Mouse (Mus musculus) intestine, embryonic 16.5 days (tissue): ENCODE measurements around the gene Mdc1. TPM values are rescaled to one million over a fixed set of nuclear protein-coding genes. Genes with fewer than 3 reads are reported as not detected.

Experiments used
- ATAC-seq: fragments of 200-750 bp; cut with Nextera tagmentation; 2 replicates; pipeline ENCODE4 v1.8.0; 2017; ENCODE audit warnings: moderate TSS enrichment, moderate library complexity
- H3K27ac ChIP-seq: fragments of 300-500 bp; sonication (generic); 2 replicates; pipeline ENCODE4 v1.5.1; 2014; ENCODE audit warnings: mild to moderate bottlenecking, low read length
- H3K27me3 ChIP-seq: fragments of 300-500 bp; sonication (generic); replicated peaks from 2 replicates; pipeline ENCODE4 v1.6.1; 2014; ENCODE audit warnings: low read length, control low read depth, mixed read lengths; ENCODE audit not compliant: control insufficient read depth, insufficient read depth
- H3K36me3 ChIP-seq: fragments of 300-500 bp; sonication (generic); 2 replicates; pipeline ENCODE4 v1.6.1; 2014; ENCODE audit warnings: low read length, control low read depth; ENCODE audit not compliant: control insufficient read depth, insufficient read depth
- H3K4me1 ChIP-seq: fragments of 300-500 bp; sonication (generic); 2 replicates; pipeline ENCODE4 v1.6.1; 2014; ENCODE audit warnings: low read length, control low read depth, mixed read lengths; ENCODE audit not compliant: control insufficient read depth, insufficient read depth
- H3K4me2 ChIP-seq: fragments of 300-500 bp; sonication (generic); 2 replicates; pipeline ENCODE4 v1.6.1; 2014; ENCODE audit warnings: low read depth, low read length, control low read depth
- H3K4me3 ChIP-seq: fragments of 300-500 bp; sonication (generic); 2 replicates; pipeline ENCODE4 v1.5.1; 2014; ENCODE audit warnings: mild to moderate bottlenecking, low read length
- H3K9ac ChIP-seq: fragments of 300-500 bp; sonication (generic); 2 replicates; pipeline ENCODE4 v1.6.1; 2014; ENCODE audit warnings: low read depth, low read length
- H3K9me3 ChIP-seq: fragments of 300-500 bp; sonication (generic); 2 replicates; pipeline ENCODE4 v1.6.1; 2016; ENCODE audit warnings: low read length, control low read depth; ENCODE audit not compliant: control insufficient read depth
- WGBS: fragments of 180-500 bp; shearing (Covaris S2); extraction: QIAGEN DNeasy Blood & Tissue Kit; methylation state at CpG from one replicate; pipeline ENCODE4 v1.1.7; 2014; 5-methylcytosine and 5-hydroxymethylcytosine counted together
- polyA plus RNA-seq: library from polyadenylated mRNA; unstranded; fragments of >200 nt; fragmentation: Nextera tagmentation; extraction: Ambion mirVana; gene quantifications from 2 replicates; pipeline ENCODE4 v1.2.1, GENCODE M21; 2015

Gene Mdc1
- polyA plus RNA-seq, 1 experiment from 2014 or later: 11.8 TPM

DNA sequence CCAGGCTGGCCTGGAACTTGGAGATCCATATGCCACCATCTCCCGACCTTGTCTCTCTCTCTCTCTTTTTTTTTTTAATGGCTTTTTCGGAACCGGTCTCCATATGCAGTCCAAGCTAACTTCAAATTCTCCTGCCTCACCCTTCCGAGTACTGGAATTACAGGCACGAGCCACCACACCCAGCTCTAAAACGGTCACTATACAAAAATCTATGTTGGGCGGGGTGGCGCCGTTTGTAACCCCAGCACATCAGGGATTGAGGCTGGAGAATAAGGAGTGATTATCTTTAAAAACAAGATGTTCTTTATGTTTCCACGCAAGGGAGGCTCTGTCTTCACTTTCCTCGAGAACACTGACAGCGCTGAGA is 19.5 kb downstream of the Mdc1 start:
- H3K36me3 ChIP-seq: 0 out of 2 replicates have a peak, but pooled peaks cover 3% of the 10 kb centered on the region
- H3K9ac ChIP-seq: peak overlapping the region; percentile 80
- no peaks in the 10 kb centered on the region for H3K27me3 ChIP-seq
- H3K4me3 ChIP-seq: peak overlapping the region; percentile 86
- peak; percentile 26; the same call in 1 of the 2 replicates for ATAC-seq
- H3K27ac ChIP-seq: no peak overlapping the region
- 4% methylated on average over 12 of the region's 12 CpGs for WGBS
- H3K4me2 ChIP-seq: peak overlapping the region; percentile 66
- no peaks in the 10 kb centered on the region for H3K9me3 ChIP-seq
- peaks cover 12% of the 10 kb centered on the region; the same call in 1 of the 2 replicates for H3K4me1 ChIP-seq

DNA sequence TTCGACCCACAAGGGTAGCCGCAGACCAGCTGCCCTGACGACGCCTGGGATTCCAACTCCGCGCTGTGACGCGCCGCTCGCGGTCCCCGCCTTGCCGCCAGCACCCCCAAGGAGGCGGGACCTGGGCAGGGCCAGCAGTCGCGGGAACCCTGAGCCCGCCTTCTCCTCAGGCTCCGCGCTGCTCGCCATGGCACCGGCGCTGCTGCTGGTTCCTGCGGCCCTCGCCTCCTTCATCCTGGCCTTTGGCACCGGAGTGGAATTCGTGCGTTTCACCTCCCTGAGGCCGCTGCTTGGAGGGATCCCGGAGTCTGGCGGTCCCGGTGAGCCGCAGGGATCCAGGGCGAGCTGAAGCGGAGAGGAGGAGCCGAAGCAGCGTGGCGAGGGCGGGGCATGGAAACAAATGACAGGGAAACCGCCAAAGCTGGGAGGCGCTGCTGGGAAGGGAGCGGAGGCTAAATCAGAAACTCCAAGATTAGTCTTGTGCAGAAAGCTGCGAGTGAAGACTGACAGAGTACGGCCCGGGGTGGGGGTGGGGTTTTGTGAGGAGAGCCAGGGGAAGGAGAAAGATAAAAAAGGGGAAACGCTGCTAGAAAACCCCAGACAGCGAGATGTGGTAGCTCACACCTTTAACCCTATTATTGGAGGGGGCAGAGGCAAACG is 20.0 kb downstream of the Mdc1 start, which contains the start of gene Nrm:
Gene Nrm, plus strand, starts transcription at position 121 of the 660 bp plus-strand sequence.
- H3K4me2 ChIP-seq: peak within 1 kb of the TSS; percentile 66
- 0 out of 2 replicates have a peak, but pooled peaks cover 3% of the 10 kb centered on the region for H3K36me3 ChIP-seq
- H3K27ac ChIP-seq: peak within 1 kb of the TSS; percentile 88
- no peaks in the 10 kb centered on the region for H3K27me3 ChIP-seq
- WGBS: under 1% methylated on average over 47 of the region's 47 CpGs
- H3K4me3 ChIP-seq: peak within 1 kb of the TSS; percentile 86
- H3K4me1 ChIP-seq: peaks cover 12% of the 10 kb centered on the region; the same call in 1 of the 2 replicates
- peak within 1 kb of the TSS; percentile 80 for H3K9ac ChIP-seq
- peak; percentile 95 for ATAC-seq
- no peaks in the 10 kb centered on the region for H3K9me3 ChIP-seq

GRCm38 (mm10) chr17:35864832-35865353 is 23.6 kb downstream of the Mdc1 start:
- peak overlapping the region; percentile 62 for H3K4me3 ChIP-seq
- H3K27me3 ChIP-seq: no peaks in the 10 kb centered on the region
- peak overlapping the region; percentile 89 for H3K27ac ChIP-seq
- no peak for ATAC-seq
- 31% methylated on average over 10 of the region's 10 CpGs for WGBS
- peak overlapping the region; percentile 81 for H3K4me2 ChIP-seq
- H3K36me3 ChIP-seq: no peaks in the 10 kb centered on the region
- H3K9me3 ChIP-seq: no peaks in the 10 kb centered on the region
- peak overlapping the region; percentile 77 for H3K9ac ChIP-seq
- peaks cover 26% of the 10 kb centered on the region for H3K4me1 ChIP-seq

DNA sequence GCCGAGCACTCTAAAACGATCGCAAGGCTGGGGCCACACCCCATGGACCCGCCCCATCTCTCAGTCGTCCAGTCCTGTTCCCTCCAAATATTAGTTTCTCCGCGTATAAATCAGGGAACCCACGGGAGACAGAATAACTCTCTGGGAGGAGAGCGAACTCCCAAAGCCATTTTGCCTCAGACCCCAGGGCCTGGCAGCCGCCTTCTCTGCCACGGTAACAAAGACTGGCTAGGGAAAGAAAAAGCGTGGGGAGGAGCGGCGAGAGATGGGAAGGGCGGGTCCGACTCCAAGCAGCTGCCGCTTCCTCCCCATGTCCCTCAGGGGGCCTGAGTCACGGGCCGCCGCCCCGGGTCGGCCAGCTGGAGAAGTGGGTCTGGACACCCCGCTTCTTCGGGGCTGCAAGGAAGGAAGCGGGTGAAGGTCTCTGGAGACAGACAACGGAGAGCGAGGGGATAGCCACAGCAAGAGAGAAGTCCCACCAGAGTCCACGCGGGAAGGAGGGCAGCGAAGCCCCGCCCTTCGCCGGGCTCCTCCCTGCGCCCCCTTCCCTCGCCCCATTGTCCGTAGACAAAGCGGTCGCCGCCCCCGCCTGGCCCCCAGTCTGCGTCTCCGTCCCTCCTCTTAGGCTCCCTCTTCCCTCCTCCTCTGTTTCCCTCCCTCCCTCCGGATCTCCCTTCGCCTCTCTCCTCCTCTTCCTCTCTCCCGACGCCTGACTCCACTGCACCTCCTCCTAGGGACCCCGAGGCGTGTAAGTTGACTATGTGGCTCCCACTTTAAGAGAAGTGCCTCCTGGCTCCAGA is 24.4 kb downstream of the Mdc1 start, which contains the start of gene Ppp1r18:
Gene Ppp1r18, plus strand, starts transcription at position 113 of the 800 bp plus-strand sequence.
- H3K4me1 ChIP-seq: peaks cover 30% of the 10 kb centered on the region
- WGBS: under 1% methylated on average over 44 of the region's 48 CpGs
- peak; percentile 50 for ATAC-seq
- H3K9ac ChIP-seq: peak within 1 kb of the TSS; percentile 77
- H3K4me2 ChIP-seq: peak within 1 kb of the TSS; percentile 81
- peak within 1 kb of the TSS; percentile 89 for H3K27ac ChIP-seq
- H3K27me3 ChIP-seq: no peaks in the 10 kb centered on the region
- H3K9me3 ChIP-seq: no peaks in the 10 kb centered on the region
- no peaks in the 10 kb centered on the region for H3K36me3 ChIP-seq
- H3K4me3 ChIP-seq: peak within 1 kb of the TSS; percentile 62

GRCm38 (mm10) chr17:35866281-35866831 is 25.0 kb downstream of the Mdc1 start:
- H3K27ac ChIP-seq: peak overlapping the region; percentile 89
- 0 out of 2 replicates have a peak, but pooled peaks cover 3% of the 10 kb centered on the region for H3K9me3 ChIP-seq
- no peaks in the 10 kb centered on the region for H3K27me3 ChIP-seq
- H3K4me2 ChIP-seq: peak overlapping the region; percentile 81
- no peaks in the 10 kb centered on the region; the same call in 1 of the 2 replicates for H3K36me3 ChIP-seq
- ATAC-seq: peak; percentile 49
- peak overlapping the region; percentile 62 for H3K4me3 ChIP-seq
- H3K9ac ChIP-seq: peak overlapping the region; percentile 77
- H3K4me1 ChIP-seq: peaks cover 32% of the 10 kb centered on the region
- WGBS: under 1% methylated on average over 38 of the region's 38 CpGs

- Histone ChIP-seq H3K4me1 (peaks cover 31% of the 10 kb centered on the region), H3K4me2 (peak overlapping the region; percentile 81), H3K9ac (peak overlapping the region; percentile 77), H3K27ac (peak overlapping the region; percentile 89), H3K4me3 (peak overlapping the region; percentile 62), H3K36me3 (no peaks in the 10 kb centered on the region; the same call in 1 of the 2 replicates), H3K9me3 (0 out of 2 replicates have a peak, but pooled peaks cover 4% of the 10 kb centered on the region), H3K27me3 (no peaks in the 10 kb centered on the region)
- no peak for ATAC-seq
- WGBS: 16% methylated on average over 26 of the region's 26 CpGs
Measured at GRCm38 (mm10) chr17:35866911-35867890, 25.9 kb downstream of the Mdc1 start.

GRCm38 (mm10) chr17:35868165-35868820 is 27.0 kb downstream of the Mdc1 start:
- peak overlapping the region; percentile 89 for H3K27ac ChIP-seq
- peak overlapping the region; percentile 81 for H3K4me2 ChIP-seq
- WGBS: 32% methylated on average over 15 of the region's 17 CpGs
- H3K4me1 ChIP-seq: peaks cover 31% of the 10 kb centered on the region
- no peak for ATAC-seq
- peak overlapping the region; percentile 62 for H3K4me3 ChIP-seq
- H3K9me3 ChIP-seq: 0 out of 2 replicates have a peak, but pooled peaks cover 4% of the 10 kb centered on the region
- H3K36me3 ChIP-seq: no peaks in the 10 kb centered on the region; the same call in 1 of the 2 replicates
- H3K27me3 ChIP-seq: no peaks in the 10 kb centered on the region
- H3K9ac ChIP-seq: peak overlapping the region; percentile 77

DNA sequence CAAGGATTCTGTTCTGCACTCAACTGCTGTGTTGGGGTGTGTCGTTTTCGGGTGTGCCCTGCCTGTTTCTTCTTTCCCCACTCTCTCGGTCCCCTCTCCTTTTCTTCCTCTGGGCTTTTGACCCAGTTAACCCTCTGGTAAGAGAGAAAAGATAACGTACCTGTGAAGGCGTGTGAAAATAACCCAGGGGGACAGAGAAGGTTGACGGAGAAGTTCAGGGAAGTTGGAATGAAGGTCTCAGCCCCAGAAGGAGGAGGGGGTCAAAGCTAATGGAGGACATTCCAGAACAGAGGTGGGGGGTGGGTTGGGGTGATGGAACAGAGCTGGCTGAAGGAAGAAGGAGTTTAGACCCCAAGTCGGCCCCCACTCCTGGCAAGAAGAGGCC is 27.6 kb downstream of the Mdc1 start:
- peaks cover 35% of the 10 kb centered on the region for H3K4me1 ChIP-seq
- WGBS: 4% methylated on average over 7 of the region's 7 CpGs

More for the DNA sequence above, 27.6 kb downstream of the Mdc1 start:
- peak overlapping the region; percentile 77 for H3K9ac ChIP-seq
- H3K27me3 ChIP-seq: no peaks in the 10 kb centered on the region
- peak overlapping the region; percentile 89 for H3K27ac ChIP-seq
- 0 out of 2 replicates have a peak, but pooled peaks cover 4% of the 10 kb centered on the region for H3K9me3 ChIP-seq
- ATAC-seq: no peak
- H3K4me2 ChIP-seq: peak overlapping the region; percentile 81
- H3K4me3 ChIP-seq: peak overlapping the region; percentile 62
- H3K36me3 ChIP-seq: no peaks in the 10 kb centered on the region; the same call in 1 of the 2 replicates
